Mouse (Mus musculus): ENCODE measurements around the gene Plekhm2.

The Plekhm2 gene

GRCm38 (mm10) chr4:141660884-141661283 is 3.8 kb downstream of the Plekhm2 start:
- DNase-seq, result no peak

GRCm38 (mm10) chr4:141659739-141660138 is 5.0 kb downstream of the Plekhm2 start:
- no peak for DNase-seq

- DNase-seq, result peak in 1 of 2 experiments; percentile 51
Measured at GRCm38 (mm10) chr4:141658846-141659484, 5.7 kb downstream of the Plekhm2 start.

GRCm38 (mm10) chr4:141656932-141657331 is 7.8 kb downstream of the Plekhm2 start:
- no peak for DNase-seq

- peak; percentile 67 to 68 for DNase-seq
Measured at GRCm38 (mm10) chr4:141655908-141656608, 8.6 kb downstream of the Plekhm2 start.

- DNase-seq, result no peak
Measured at GRCm38 (mm10) chr4:141654509-141654908, 10.2 kb downstream of the Plekhm2 start.

- DNase-seq, result no peak
Measured at GRCm38 (mm10) chr4:141653813-141654212, 10.9 kb downstream of the Plekhm2 start.

- DNase-seq, result no peak
Measured at GRCm38 (mm10) chr4:141653044-141653443, 11.7 kb downstream of the Plekhm2 start.

- DNase-seq, result no peak
Measured at GRCm38 (mm10) chr4:141651944-141652343, 12.8 kb downstream of the Plekhm2 start.

- no peak for DNase-seq
Measured at GRCm38 (mm10) chr4:141651286-141651685, 13.4 kb downstream of the Plekhm2 start.

GRCm38 (mm10) chr4:141649244-141649643 is 15.5 kb downstream of the Plekhm2 start:
- DNase-seq, result no peak

GRCm38 (mm10) chr4:141648262-141648661 is 16.4 kb downstream of the Plekhm2 start:
- DNase-seq, result no peak

GRCm38 (mm10) chr4:141647187-141647586 is 17.5 kb downstream of the Plekhm2 start:
- no peak for DNase-seq

GRCm38 (mm10) chr4:141645988-141646387 is 18.7 kb downstream of the Plekhm2 start:
- DNase-seq, result no peak

GRCm38 (mm10) chr4:141643118-141643855 is 21.4 kb downstream of the Plekhm2 start:
- peak; percentile 67 to 72 for DNase-seq

GRCm38 (mm10) chr4:141641961-141642811 is 22.5 kb downstream of the Plekhm2 start:
- no peak for DNase-seq

- DNase-seq, result no peak
Measured at GRCm38 (mm10) chr4:141641353-141641771, 23.3 kb downstream of the Plekhm2 start.

- DNase-seq, result no peak
Measured at GRCm38 (mm10) chr4:141639474-141639873, 25.2 kb downstream of the Plekhm2 start.

- DNase-seq, result peak; percentile 64 to 74
Measured at GRCm38 (mm10) chr4:141636693-141637092, 28.0 kb downstream of the Plekhm2 start.

GRCm38 (mm10) chr4:141635991-141636390 is 28.7 kb downstream of the Plekhm2 start:
- peak in 1 of 2 experiments; percentile 3 for DNase-seq

- DNase-seq, result no peak
Measured at GRCm38 (mm10) chr4:141632111-141632873, 32.4 kb downstream of the Plekhm2 start.

- no peak for DNase-seq
Measured at GRCm38 (mm10) chr4:141631250-141631649, 33.4 kb downstream of the Plekhm2 start.
